Mouse (Mus musculus) cerebellum, postnatal 25 days (tissue): Measurements from ENCODE around the gene Smpd2.
A peak's percentile ranks its signal among the peaks of the same experiment; 100 is the strongest.

Experiments
- DNase-seq, 2 experiments: peaks; one replicate each; pipeline ENCODE4 v3.0.0; 2021; ENCODE audit warnings: mixed read lengths in 2 of 2

Smpd2 gene

GRCm38 (mm10) chr10:41450780-41451522 lies 39.2 kb downstream of the Smpd2 start:
- DNase-seq = no peak

- peak; percentile 98 to 99 for DNase-seq
Measured at GRCm38 (mm10) chr10:41450137-41450670, 40.0 kb downstream of the Smpd2 start, which contains the start of gene Zbtb24. Gene Zbtb24, plus strand, starts transcription at chr10:41450383.

- DNase-seq = peak; percentile 57 to 67
Measured at GRCm38 (mm10) chr10:41449684-41450083, 40.5 kb downstream of the Smpd2 start.

- DNase-seq = no peak
Measured at GRCm38 (mm10) chr10:41448216-41448615, 42.0 kb downstream of the Smpd2 start.
